Mouse (Mus musculus) heart, postnatal 14 days (tissue): ENCODE measurements at regions not wholly inside any gene's neighbourhood (a gene's known extent, or its start where the extent isn't known, plus 50 kb on each side); places are given as distances from the start of the nearest gene placed in this dataset.

Experiments
- DNase-seq, 2 experiments: peaks; one replicate each; pipeline ENCODE4 v3.0.0; 2021 to 2022
- intact Hi-C: fragments of 180-260 bp; cut with DNase I; formaldehyde crosslinking; loops from one replicate; pipeline ENCODE4 v1.15.1; 2025

DNA sequence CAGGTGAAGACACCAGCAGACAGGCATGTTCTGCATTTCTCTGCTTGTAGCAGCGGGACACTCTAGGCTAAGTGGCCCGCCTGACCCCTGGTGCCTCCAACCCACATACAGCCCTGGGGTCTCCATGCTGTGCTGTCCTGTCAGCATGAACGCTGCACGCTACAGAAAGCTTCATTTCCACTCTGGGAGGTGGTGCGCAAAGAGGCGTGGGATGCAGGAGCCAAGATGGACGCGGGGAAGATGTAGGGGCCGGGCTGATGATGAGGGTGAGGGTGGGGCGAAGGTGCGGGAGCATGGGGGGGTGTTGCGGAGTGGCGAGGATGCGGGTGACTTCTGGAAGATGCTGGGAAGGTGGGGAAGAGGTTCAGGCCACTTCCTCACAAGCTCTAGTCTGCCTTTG is 88.6 kb upstream of the Hmga2 start:
- DNase-seq: no peak
- intact Hi-C loops: no loop called here

DNA sequence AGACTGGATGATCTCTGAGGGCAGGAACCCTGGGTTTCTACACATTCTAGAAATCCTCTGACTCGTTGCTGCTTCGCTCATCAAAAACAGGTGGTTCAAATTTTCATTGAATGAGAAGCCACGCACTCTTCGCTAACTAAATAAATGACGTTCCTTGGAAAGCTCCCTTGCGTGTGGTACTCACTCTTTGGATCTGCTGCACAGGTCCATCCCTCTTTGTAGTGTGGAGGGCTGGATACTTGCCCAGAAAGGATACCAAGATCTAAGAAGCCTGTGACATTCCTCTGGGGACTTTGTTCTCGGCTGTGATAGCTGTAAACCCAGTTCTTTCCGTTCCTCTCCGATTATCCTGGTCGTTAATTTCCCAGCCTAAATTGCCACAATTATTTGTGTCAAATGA is 87.7 kb upstream of the Hmga2 start:
- no peak for DNase-seq
- intact Hi-C loops: no loop called here

DNA sequence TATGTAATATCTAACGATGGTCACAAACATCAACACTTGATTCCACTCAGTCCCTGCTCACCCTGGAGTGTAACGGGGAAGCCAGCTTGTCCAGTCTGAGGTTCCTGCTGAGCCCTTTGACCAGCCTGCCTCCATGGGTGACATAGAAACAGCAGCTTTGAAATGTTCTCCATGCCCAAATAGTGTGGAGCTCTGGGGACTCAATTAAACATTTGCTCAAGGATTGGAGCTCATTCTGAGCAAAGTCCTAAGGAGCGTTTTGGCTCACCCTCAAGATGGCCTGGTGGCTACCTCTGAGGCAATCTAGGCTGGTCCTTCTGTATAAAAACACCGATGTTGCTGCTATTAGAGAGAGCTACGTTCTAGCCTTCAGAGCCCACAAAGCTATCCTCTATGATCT is 85.6 kb upstream of the Hmga2 start:
- intact Hi-C loops: no loop called here
- DNase-seq: no peak

DNA sequence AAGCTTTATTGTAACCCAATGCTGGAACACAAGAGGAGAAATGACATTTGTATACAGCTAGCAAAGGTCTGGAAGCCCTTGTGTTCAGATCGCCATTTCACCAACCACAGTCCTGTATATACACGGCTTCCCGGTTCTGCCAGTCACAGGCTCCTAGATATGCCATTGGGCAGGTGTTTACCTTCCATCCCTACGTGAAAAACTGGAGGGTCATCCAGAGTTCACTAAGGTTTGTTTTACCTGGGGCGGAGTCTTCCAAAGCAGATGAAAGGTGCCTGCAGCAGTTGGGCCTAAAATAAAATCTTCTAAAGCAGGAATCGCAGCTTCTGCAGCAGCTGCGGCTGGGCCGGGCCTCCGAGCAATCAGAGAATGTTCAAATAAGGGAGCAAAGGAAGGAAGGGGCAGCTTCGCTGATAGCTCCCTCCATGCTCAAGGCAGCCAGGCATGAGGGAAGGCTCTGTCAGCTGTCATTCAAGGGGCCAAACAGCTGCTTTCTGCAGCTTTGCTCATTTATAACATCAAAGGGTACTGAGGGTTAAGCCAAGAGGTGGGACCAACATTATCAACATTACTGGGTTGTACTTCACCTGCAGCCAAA is 81.7 kb upstream of the Hmga2 start:
- DNase-seq: no peak
- intact Hi-C loops: no loop called here

DNA sequence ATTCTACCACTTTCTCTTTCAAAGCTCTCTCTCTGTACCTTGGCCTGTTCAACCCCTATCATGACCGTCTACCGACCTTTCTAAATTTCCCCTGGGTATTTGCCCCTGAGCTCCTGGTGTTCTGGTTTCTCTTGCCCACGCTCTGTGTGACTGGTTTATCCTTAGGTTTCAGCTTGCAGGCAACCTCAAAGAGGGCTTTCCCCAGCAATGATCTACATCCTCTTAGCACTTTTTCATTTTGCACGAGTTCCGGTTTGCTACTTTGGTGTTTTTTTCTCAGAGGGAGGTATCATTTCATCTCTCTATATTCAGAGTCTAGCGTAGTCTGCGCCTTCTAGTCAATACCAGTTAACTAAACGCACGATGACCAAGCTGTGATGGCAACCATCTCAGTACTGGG is 79.8 kb upstream of the Hmga2 start:
- intact Hi-C loops: no loop called here
- no peak for DNase-seq

DNA sequence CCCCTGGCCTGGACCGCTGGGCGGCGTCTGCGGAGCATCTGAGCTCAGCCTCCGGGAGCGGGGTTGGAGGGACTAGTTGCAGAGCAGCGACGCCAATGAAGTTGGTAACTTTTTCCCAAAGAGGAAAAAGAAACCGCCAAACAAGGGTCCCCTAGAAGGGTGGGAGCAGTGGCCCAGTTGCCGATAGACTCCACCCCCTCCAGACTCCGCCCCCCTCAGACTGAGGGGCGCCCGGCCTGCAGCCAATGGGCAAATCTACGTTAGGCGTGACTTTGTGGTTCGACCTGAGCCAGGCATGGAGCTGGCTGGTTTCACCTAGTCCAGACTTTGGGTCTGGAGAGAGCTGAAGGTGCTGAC is 76.8 kb upstream of the Hmga2 start:
- intact Hi-C loops: no loop called here
- peak; percentile 6 to 8 for DNase-seq

DNA sequence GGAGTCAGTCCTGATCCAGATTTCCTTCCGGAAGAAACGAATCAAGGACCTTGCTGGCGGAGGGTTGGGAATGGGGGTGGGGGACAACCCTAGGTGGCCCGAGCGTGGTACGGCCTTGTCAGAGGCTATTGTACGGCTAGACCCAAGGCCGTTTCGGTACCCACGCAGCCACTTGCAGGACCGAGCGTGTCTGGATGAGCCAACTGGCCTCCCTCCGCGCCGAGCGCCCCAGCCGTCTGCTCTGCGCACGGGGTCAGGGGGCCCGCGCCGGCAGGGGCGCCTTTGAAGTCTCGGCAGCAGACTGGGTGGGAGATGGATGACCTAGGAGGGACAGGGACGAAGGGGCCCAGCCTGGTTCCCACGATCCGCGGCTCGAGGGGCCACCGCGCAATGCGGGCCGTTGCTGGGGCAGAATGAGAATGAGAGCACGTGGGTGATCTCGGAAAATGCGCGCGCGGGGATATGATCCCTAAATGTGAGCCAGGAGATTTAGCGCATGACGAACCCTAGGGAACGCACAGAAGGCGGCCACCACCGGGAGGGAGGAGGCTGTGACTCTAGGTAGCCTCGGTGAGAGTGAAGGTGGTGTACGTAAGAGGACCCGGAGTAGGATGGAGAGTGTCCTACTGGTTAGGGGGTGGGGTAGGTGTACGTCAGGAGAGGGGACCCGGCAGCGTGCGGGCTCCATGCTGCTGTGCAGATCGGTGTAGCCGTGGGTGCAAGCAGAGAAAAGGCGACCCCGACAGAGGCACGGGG is 76.2 kb upstream of the Hmga2 start:
- DNase-seq: peak; percentile 8 to 13
- intact Hi-C loops: no loop called here

DNA sequence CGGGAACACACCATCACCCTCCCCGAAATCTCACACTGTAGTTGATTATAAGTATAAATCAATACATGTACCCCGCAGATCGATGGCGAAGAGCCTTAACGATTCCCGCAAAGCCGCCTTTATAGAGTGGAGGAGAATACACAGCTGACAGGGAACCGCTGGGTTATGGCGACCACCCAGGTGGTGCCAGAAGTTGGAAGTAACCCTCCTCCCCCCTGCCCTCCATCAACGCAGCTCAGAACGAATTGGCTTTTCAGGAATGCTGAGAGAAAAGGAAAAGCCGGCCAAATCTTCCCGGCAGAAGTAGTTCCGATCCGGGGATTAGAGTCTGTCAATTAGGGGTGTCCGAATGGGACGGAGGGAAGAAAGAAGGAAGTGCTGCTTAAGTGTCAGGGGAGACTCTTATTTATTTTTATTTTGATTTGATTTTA is 75.6 kb upstream of the Hmga2 start:
- DNase-seq: no peak
- intact Hi-C loops: no loop called here

DNA sequence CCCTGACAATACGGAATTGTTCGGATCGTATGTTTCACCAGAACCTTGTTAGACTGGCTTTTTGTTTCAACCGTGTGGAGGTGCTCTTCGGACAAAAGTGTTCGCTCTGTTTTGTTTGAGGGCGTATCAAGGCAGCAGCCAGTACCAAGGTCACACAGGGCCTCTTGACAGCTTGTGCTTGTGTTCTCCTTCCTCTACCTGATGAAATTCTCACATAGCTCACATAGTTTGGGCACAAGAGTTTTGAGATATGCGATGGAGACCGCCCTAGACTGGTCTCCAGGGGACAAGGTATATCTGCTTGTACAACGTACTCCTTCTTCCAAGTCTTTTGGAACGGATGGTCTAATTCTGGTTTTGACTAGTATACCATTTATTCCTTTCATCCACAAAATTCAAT is 70.9 kb upstream of the Hmga2 start:
- intact Hi-C loops: no loop called here
- DNase-seq: no peak

DNA sequence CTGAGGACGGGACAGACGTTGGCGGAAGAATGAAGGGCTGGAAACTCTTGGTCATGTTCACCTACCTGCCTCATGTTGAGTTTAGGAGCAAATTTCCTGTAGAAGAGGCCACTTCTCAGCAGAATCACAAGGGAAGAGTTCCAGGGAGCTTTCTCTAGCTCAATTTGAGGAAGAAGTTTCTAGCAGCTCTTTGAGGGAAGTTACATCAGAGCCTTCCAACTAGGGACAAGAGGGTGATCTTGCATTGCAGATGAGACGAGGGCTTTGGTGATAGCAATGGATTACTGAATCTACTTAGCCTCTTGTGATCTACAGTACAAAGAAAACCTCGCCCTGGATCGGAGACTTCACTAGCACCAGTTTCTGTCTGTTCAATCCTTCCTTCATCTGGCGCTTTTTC is 65.3 kb upstream of the Hmga2 start:
- intact Hi-C loops: no loop called here
- no peak for DNase-seq

DNA sequence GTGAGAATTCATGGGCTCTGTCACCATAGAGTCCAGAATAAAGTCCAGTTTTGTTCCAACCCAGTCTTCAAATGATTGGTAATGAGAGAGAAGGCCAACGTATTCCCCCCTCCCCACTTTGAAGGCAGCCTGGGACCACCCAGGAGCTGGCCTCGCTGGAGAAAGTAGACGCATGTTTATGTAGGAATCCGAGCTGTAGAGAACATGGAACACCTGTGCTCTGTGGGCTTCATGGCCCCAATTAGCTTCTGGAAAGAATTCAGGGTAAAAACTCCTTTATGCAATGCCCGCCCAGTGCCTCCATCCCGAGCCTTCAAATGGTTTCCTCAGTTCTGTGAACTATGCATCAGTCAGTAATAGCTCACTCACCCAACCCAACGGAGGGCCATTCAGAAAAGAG is 62.3 kb upstream of the Hmga2 start:
- DNase-seq: no peak
- intact Hi-C loops: no loop called here

DNA sequence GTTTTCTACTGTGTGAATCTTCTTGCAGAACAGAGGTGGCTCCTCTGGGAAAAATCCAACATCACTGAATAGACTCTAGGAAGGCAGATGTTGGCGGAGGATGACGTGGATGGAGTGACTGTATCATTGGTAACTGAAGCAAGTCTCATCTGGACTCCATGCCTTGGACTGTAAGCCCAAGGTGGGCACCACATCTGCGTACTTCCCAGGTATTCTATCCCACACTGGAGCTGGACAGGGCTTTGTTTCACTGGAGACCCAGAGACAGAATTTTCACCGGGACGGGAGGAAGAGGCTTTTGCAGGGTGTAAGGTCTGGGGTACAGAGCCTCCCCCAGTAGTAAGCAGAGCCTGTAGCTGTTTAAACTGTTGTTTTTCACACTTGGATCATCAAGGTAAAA is 52.1 kb upstream of the Hmga2 start:
- intact Hi-C loops: loop anchor here (5.0 kb wide), 1 partner anchor 41 kb away; no protein-coding TSS in a partner anchor
- no peak for DNase-seq

DNA sequence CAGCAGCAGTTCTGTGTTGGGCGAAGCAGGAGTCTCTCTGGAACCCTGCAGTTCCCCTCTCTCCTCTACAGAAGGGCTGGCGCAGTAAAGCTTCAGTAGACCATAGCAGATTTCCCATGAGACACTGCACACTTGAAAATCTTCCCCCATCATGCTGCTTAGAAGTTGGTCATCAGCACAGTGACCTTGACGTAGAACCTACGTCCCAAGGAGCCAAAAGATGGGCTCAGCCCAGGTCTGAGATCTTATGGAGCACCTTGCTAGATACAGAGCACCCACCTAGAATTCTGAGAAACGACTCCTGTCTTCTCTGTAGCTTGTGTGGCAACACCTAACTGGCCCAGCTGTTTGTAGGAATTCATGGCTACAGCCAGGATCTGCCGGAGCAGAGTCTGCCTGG is 51.7 kb upstream of the Hmga2 start:
- intact Hi-C loops: loop anchor here (5.0 kb wide), 1 partner anchor 41 kb away; no protein-coding TSS in a partner anchor

DNA sequence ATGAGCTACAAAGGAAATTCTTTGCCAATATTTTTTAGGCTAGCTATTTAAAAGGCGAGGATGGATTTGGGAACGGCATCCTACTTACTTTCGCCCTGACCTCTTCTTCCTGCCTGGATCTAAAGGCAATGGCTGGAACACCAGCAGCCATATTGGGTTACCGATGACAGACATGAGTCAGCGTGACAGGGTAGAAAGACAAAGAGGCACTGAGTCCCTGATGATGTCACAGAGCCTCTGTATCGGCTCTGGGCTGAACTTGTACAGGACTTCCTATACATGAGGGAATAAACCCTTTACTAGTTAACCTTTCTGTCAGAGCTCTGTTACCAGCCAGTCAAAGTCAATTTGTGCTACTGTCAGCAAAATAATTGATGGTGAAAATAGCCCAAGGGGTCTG is 50.7 kb upstream of the Hmga2 start:
- no peak for DNase-seq
- intact Hi-C loops: loop anchor here (5.0 kb wide), 1 partner anchor 40 kb away; no protein-coding TSS in a partner anchor

More for the DNA sequence above, 51.7 kb upstream of the Hmga2 start:
- DNase-seq: no peak
